Mouse (Mus musculus): ENCODE measurements around the gene Slc2a10.

DNA sequence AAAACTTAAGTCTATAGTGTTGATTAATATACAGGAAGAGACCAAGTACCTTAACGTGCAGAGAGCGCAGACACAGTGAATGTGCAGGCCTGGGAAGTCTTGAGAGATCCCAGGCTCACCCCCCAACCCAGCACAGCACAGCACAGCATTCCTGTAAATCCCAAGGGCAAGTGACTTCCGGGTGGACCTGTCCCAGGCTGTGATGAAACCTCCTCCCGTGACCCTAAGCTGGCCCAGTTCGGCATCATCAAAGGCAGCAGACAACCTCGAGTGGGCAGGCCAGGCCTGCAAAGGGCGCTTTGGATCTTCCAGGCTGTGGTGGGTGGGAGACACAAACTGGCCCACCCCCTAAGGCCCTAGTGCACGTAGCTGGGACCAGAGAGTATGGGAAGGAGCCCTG is 21.6 kb upstream of the Slc2a10 start:
- TF ChIP-seq USF1 (IDR thresholded peaks at IDR 0.05; ENCODE audit: low read depth) (no peak), POLR2A (IDR thresholded peaks at IDR 0.05; ENCODE audit: insufficient read length, low read depth) (no peak), SRF (IDR thresholded peaks at IDR 0.05; ENCODE audit: control insufficient read depth, insufficient read length, low read depth) (no peak), REST (IDR thresholded peaks at IDR 0.05; ENCODE audit: insufficient read depth, insufficient read length) (no peak)

Data from myocyte (in vitro differentiated cells).